Mouse (Mus musculus): ENCODE results near the gene Gnaz.

Gene Gnaz

GRCm38 (mm10) chr10:75063301-75063965, 96.5 kb downstream of the Gnaz start:
- DNase-seq: no peak

GRCm38 (mm10) chr10:75065691-75066090, 98.7 kb downstream of the Gnaz start:
- DNase-seq: no peak
